Mouse (Mus musculus) small intestine, adult 2 months (tissue): ENCODE results near the gene Tescl.

ENCODE experiments used
- CTCF ChIP-seq: fragments of 200-500 bp; IDR thresholded peaks from 2 replicates; pipeline ENCODE4 v1.5.1; 2012; ENCODE audit warnings: low read depth, mild to moderate bottlenecking, control low read depth, inconsistent platforms, low read length, moderate library complexity, mixed read lengths; ENCODE audit not compliant: insufficient replicate concordance, insufficient read length; ENCODE audit errors: extremely low read depth
- POLR2A ChIP-seq: fragments of 200-500 bp; IDR thresholded peaks from 2 replicates; pipeline ENCODE4 v1.6.1; 2012; ENCODE audit warnings: low read depth, mild to moderate bottlenecking, control low read depth, inconsistent platforms, low read length, moderate library complexity

GRCm38 (mm10) chr7:24368226-24368625, 34.5 kb upstream of the Tescl start:
- TF ChIP-seq CTCF (no peak), POLR2A (no peak)
